Mouse (Mus musculus) stomach, embryonic 16.5 days (tissue): ENCODE measurements around the gene Marc2. TPM values are rescaled to one million over a fixed set of nuclear protein-coding genes. Genes with fewer than 3 reads are reported as not detected.
A peak's percentile ranks its signal among the peaks of the same experiment; 100 is the strongest.

Source experiments
- ATAC-seq: fragments of 200-750 bp; cut with Nextera tagmentation; 2 replicates; pipeline ENCODE4 v1.8.0; 2017; ENCODE audit warnings: moderate number of reproducible peaks, moderate TSS enrichment; ENCODE audit not compliant: insufficient read depth, low FRiP score
- H3K27ac ChIP-seq: fragments of 300-500 bp; sonication (generic); 2 replicates; pipeline ENCODE4 v1.5.1; 2014; ENCODE audit warnings: low read length
- H3K27me3 ChIP-seq: fragments of 300-500 bp; sonication (generic); 2 replicates; pipeline ENCODE4 v1.6.1; 2014; ENCODE audit warnings: low read length, control low read depth, mixed read lengths; ENCODE audit not compliant: control insufficient read depth, insufficient read depth
- H3K36me3 ChIP-seq: fragments of 300-500 bp; sonication (generic); 2 replicates; pipeline ENCODE4 v1.6.1; 2014; ENCODE audit warnings: low read length; ENCODE audit not compliant: control insufficient read depth, insufficient read depth
- H3K4me1 ChIP-seq: fragments of 300-500 bp; sonication (generic); 2 replicates; pipeline ENCODE4 v1.6.1; 2014; ENCODE audit warnings: low read length, control low read depth, mixed read lengths; ENCODE audit not compliant: control insufficient read depth, insufficient read depth
- H3K4me2 ChIP-seq: fragments of 300-500 bp; sonication (generic); 2 replicates; pipeline ENCODE4 v1.6.1; 2014; ENCODE audit warnings: low read depth, low read length, mixed read lengths
- H3K4me3 ChIP-seq: fragments of 300-500 bp; sonication (generic); replicated peaks from 2 replicates; pipeline ENCODE4 v1.5.1; 2014; ENCODE audit warnings: mild to moderate bottlenecking, low read length
- H3K9ac ChIP-seq: fragments of 300-500 bp; sonication (generic); 2 replicates; pipeline ENCODE4 v1.6.1; 2014; ENCODE audit warnings: low read length
- H3K9me3 ChIP-seq: fragments of 300-500 bp; sonication (generic); replicated peaks from 2 replicates; pipeline ENCODE4 v1.6.1; 2016; ENCODE audit warnings: low read length, control low read depth; ENCODE audit not compliant: control insufficient read depth
- WGBS: fragments of 180-500 bp; shearing (Covaris S2); extraction: QIAGEN DNeasy Blood & Tissue Kit; methylation state at CpG from one replicate; pipeline ENCODE4 v1.1.7; 2014; 5-methylcytosine and 5-hydroxymethylcytosine counted together
- polyA plus RNA-seq: library from polyadenylated mRNA; unstranded; fragments of >200 nt; fragmentation: Nextera tagmentation; extraction: Ambion mirVana; gene quantifications from 2 replicates; pipeline ENCODE4 v1.2.1, GENCODE M21; 2015

Gene Marc2
- polyA plus RNA-seq, 1 experiment from 2014 or later, result 228 TPM

DNA sequence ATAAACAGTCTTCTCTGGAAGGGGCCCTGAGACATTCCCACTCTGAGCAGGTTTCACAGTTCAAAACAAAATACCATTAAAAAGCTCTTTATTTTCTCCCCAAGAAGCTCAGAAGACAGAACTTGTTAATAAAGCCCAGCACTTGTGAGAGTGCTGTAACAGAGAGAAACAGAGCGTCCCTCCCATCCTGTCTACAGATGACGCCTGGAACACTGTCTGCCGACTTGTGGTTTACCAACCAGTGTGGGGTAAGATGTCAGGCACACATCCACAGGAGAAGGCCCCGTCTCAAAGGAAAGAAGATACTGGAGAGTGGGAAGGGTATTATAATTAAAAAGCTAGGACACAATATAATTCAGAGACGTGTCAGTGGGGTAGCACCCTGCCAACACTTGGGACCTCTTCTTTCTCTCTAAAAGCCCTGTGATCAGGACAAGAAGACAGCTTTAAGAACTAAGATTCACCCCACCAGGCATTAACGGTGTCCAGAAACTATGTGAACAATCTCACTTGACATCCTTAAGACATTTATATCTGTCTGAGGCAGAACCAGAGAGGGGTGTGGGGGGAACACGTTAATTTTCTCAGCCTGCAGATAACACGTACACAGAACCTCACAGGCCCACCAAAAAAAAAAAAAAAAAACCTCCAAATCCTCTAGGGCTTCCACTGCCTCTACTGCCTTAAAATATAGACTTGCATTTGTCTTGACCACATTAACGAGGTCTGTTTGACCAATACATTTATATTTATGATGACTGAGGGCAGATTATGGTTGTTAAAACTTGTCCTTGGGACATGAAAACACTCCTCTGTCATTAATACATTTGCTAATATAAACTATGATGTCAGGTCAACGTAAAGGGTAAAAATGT, 64.7 kb downstream of the Marc2 start:
- 35% methylated on average over 10 of the region's 10 CpGs for WGBS
- Histone ChIP-seq H3K9ac (no peak overlapping the region), H3K9me3 (0 out of 2 replicates have a peak, but pooled peaks cover 4% of the 10 kb centered on the region), H3K4me2 (no peak overlapping the region), H3K4me3 (no peak overlapping the region), H3K27me3 (peaks cover 10% of the 10 kb centered on the region), H3K27ac (peak overlapping the region; percentile 73), H3K36me3 (no peaks in the 10 kb centered on the region), H3K4me1 (peaks cover 3% of the 10 kb centered on the region)
- ATAC-seq, result peak; percentile 55; the same call in 1 of the 2 replicates

DNA sequence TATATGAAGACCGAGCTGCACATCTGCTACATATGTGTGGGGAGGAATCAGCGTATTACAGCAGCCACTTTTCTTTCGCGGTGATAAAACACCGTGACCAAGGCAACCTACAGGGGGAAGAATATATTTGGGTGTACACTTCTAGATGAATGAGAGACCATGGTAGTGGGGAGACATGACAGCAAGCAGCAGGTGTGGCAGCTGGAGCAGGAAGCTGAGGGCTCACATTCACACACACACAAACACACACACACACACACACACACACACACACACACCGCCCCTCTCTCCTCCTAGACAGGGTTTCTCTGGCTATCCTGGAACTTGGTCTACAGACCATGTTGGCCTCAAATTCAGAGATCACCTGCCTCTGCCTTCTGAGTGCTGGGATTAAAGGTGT, 68.1 kb downstream of the Marc2 start:
- no peak overlapping the region for H3K9ac ChIP-seq
- H3K4me3 ChIP-seq, result no peak overlapping the region
- H3K4me2 ChIP-seq, result no peak overlapping the region
- no peaks in the 10 kb centered on the region for H3K9me3 ChIP-seq
- H3K4me1 ChIP-seq, result peaks cover 3% of the 10 kb centered on the region
- no peak for ATAC-seq
- no peak overlapping the region for H3K27ac ChIP-seq
- 89% methylated on average over 6 of the region's 6 CpGs for WGBS
- no peaks in the 10 kb centered on the region for H3K36me3 ChIP-seq
- H3K27me3 ChIP-seq, result peaks cover 14% of the 10 kb centered on the region

DNA sequence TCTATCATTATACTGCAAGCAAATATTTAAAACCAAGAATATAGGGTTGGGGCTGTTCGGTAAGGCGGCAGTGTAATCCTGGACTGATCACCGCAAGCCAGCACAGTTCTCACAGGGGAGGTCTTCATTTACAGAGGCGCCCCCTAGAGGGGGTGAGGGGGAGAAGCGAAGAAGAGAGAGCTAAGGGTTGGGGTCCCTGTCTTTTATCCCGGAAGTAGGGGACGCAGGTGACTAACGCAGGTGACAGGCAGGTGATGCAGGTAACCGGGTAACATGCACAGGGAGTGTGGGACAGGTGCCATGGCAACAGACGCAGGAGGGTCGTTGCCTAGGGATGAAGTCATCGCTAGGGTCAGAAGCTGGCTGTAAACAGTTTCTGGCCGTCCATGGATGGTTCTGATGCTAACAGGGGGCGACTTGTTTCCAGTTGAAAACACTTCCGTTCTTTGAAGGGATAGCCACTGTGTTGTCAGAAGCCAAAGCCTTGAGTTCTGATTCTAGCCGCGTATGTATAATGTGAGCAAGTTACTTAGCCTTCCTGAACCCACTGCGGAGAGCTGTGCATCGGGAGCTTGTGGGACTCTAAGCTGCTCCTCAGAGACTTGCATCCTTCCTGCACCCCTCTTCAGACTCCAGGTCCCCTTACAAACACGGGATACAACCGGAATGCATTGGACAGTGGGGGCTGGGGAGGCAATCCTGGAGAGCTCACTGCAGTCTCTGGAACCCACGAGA, 69.0 kb downstream of the Marc2 start:
- no peak overlapping the region for H3K27ac ChIP-seq
- peaks cover 3% of the 10 kb centered on the region for H3K4me1 ChIP-seq
- peaks cover 14% of the 10 kb centered on the region for H3K27me3 ChIP-seq
- 29% methylated on average over 22 of the region's 22 CpGs for WGBS
- ATAC-seq, result no peak
- H3K4me2 ChIP-seq, result no peak overlapping the region
- H3K36me3 ChIP-seq, result no peaks in the 10 kb centered on the region
- H3K4me3 ChIP-seq, result no peak overlapping the region
- H3K9me3 ChIP-seq, result no peaks in the 10 kb centered on the region
- H3K9ac ChIP-seq, result no peak overlapping the region

DNA sequence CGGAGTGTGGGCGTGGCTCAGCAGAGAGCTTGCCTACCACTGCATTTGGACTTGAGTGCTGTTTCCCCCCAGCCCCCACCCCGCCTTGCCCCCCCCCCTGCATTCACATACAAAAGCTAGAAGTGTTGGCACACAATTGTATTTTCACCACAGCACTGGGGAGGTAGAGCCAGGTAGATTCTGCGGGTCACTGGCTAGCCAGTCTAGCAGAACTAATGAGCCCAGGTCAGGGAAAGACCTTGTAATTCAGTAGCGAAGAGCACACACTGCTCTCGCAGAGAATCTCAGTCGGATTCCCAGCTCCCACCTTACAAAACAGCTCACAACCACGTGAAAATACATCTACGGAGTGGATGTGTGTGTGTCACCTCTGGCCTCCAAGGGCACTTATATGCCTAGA, 71.0 kb downstream of the Marc2 start:
- Histone ChIP-seq H3K9me3 (no peaks in the 10 kb centered on the region), H3K4me1 (peaks cover 5% of the 10 kb centered on the region; the same call in 1 of the 2 replicates), H3K4me2 (no peak overlapping the region), H3K27me3 (peaks cover 21% of the 10 kb centered on the region), H3K4me3 (no peak overlapping the region), H3K9ac (no peak overlapping the region), H3K27ac (no peak overlapping the region), H3K36me3 (no peaks in the 10 kb centered on the region)
- ATAC-seq, result no peak
- WGBS, result 64% methylated on average over 9 of the region's 9 CpGs

DNA sequence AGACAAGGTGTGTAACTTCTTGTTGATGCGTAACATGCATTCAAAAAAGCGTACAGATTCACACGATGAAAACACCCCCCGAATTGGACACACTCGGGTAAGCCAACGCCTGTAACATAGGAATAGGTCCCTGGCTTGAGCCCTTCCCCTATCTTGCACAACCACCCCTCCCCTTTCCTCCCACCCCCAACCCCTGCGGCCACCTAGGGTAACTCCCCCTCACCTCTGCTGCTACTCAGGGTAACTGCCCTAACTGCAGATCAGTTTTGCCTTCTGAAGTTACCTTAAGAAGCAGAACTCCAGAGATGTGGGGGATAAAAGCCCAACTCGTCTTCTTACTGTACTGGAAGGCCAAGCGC, 74.4 kb downstream of the Marc2 start:
- Histone ChIP-seq H3K36me3 (no peaks in the 10 kb centered on the region), H3K9me3 (no peaks in the 10 kb centered on the region), H3K4me3 (no peak overlapping the region), H3K27me3 (peaks cover 11% of the 10 kb centered on the region), H3K27ac (no peak overlapping the region), H3K4me2 (no peak overlapping the region), H3K9ac (no peak overlapping the region), H3K4me1 (peaks cover 5% of the 10 kb centered on the region; the same call in 1 of the 2 replicates)
- WGBS, result 16% methylated on average over 9 of the region's 9 CpGs
- no peak for ATAC-seq

DNA sequence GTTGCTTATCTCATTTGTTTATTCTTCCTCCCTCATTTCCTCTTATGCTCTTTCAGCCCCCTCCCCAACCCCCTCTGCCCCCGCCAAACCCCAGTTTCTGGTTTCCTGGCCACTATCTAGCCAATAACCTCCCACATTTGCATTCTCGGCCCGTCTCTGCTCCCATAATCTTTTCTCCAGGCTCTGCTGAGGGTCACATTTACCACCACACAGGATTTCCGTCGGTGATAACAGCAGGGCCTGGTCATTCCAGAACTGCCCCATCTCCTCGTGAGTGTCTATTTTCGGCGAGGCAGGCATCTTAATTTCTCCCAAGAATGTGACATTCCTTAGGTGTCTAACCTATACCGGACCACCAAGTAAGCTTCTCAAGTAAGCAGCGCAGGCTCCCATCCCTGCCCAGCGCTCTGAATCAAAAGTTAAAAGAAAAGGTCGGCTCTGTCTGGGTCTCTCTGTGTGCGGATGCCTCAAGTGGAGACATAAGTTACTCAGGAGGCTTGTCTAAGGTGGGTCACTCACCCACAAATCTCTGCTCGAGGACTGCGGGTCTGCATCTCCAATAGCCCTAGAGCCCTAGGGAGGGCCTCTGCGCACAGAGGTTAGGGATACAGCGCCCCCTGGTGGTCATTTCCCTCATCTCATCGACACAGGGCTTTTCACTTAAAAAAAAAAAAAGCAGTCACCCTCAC, 74.9 kb downstream of the Marc2 start:
- Histone ChIP-seq H3K27ac (no peak overlapping the region), H3K4me2 (peak overlapping the region; percentile 37; the same call in 1 of the 2 replicates), H3K4me3 (no peak overlapping the region), H3K9me3 (no peaks in the 10 kb centered on the region), H3K9ac (peak overlapping the region; percentile 37; the same call in 1 of the 2 replicates), H3K36me3 (no peaks in the 10 kb centered on the region), H3K27me3 (peaks cover 11% of the 10 kb centered on the region), H3K4me1 (peaks cover 5% of the 10 kb centered on the region; the same call in 1 of the 2 replicates)
- WGBS, result 18% methylated on average over 18 of the region's 18 CpGs
- ATAC-seq, result peak; percentile 59; the same call in 1 of the 2 replicates

DNA sequence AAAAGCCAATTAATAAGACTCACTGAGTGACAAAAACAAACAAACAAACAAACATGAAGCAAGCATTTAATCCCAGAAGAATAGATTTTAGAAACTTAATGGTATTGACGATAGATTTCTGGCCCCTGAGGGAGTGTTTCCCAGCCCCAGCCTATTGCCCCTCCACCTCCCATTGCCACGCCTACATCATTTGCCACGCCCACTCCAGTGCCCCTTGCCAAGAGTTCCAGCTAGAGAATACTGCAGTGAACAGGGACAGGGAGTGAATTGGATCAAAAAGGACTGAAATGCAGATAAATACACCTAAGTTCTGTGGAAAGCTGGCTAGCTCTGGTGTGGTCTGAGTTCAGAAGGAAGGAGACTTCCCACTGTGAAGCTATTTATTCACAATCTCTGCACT, 82.4 kb downstream of the Marc2 start:
- Histone ChIP-seq H3K4me1 (no peaks in the 10 kb centered on the region), H3K4me2 (no peak overlapping the region), H3K4me3 (no peak overlapping the region), H3K9me3 (no peaks in the 10 kb centered on the region), H3K27me3 (no peaks in the 10 kb centered on the region), H3K9ac (no peak overlapping the region), H3K36me3 (no peaks in the 10 kb centered on the region), H3K27ac (no peak overlapping the region)
- ATAC-seq, result no peak
- 41% methylated on average over 3 of the region's 3 CpGs for WGBS
